Mouse (Mus musculus) v-Abl transformed pro-B cells (cell line): ENCODE data around the gene Gm21985.

Source experiments
- in situ Hi-C, 2 experiments: fragments of 400-800 bp; cut with MboI; formaldehyde crosslinking; loops; one replicate each; pipeline ENCODE4 v1.15.1; 2025; ENCODE audit not compliant: unreplicated experiment in 2 of 2

Gm21985 gene

DNA sequence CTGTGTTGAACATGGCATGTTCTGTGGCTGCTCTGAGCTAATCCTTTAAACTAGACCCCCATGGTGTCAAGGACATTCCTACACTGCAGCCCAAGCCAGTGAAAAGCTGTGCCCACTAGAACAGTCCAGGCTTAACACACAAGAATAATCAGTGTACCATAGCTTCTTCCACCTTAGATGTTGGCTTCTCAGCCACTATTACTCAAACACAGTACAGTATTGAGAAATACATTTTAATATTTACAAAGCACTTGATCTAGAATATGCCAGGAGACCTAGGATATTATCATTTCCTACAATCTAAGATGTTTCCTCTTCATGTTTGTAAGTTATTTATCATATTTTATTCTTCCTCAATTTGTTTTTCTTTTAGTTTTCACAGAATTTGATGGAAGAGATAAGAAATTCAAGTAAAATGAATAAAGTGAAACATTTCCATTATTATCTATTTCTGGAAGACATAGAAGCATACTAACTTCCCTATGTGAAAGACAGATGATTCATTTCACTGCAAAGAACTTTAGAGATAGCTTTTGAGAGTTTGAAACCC is 182.5 kb downstream of the Gm21985 start:
- in situ Hi-C loops = no loop called here

DNA sequence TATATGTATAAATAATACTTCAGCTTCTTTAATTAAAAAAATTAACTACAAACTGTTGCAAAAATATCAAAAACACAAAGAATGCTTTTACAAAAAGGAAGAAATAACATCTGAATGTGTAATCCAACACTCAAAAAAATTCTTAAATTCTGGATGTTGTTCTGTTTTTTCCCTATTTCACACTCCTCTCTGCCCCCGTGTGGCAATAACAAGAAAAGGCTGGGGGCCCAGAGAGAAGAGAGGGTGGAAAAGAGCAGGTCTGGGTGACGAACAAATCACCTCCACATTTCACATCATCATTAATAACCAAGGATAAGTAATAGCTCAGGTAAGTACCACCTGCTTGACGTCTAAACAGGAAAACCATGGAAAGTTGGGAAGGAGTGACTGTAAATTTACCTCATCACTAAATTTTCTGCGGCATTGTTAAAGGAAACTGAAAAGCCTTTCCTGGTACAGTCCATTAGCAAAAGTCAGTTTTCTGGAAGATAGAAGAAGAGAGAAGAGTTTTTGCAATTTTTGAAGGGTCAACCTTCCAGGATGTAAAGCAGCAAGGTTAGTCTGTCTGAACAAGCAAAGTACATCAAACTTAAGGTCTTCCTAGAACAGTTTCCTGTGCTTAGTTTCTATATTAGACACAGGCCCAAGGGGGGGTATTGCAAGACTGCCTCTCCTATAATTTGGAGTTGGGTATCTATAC is 183.6 kb downstream of the Gm21985 start:
- in situ Hi-C loops = loop anchor here (5.0 to 10.0 kb wide), 2 partner anchors 185 to 187 kb away; partner anchors contain the start of genes Nop10 (in 2 of the 2), Gm21985 (in 1 of the 2) and Slc12a6 (in 1 of the 2)

GRCm38 (mm10) chr2:112452513-112452912 is 186.4 kb downstream of the Gm21985 start:
- in situ Hi-C loops = loop anchor here (5.0 to 10.0 kb wide), 2 partner anchors 188 to 190 kb away; partner anchors contain the start of genes Nop10 (in 2 of the 2), Gm21985 (in 1 of the 2) and Slc12a6 (in 1 of the 2)

DNA sequence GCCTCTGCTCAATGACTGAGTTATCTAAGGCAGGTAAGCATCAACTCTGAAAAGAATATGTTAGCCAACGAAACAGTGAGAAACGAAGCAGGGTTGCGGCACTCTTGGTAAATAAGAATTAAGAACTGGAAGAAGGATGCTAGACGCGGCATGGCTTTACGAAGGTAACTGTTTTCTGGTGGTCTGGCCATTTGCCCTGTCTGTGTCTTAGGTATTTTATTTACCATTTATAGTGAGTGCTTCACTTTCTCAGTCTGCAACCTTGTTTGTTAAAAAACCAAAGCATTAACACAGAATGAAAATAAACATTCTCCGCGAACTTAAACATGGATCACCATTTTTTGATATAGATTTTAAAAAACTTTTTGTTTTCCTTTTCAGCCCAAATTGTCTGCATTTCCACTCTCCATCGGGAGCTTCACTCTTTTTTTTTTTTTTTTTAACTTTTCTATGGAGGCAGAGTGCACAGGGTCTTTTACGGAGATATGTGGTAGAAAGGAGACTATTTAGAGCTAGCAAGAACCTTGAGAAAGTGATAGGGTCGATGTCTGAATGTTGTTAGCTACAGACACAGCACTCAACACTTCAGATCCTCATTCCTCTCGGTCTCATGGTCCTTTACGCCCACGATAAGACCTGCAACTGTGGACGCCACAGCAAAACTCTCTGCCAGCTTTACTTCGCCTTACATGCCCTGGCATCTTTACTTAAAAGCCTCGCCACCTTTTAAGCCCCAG is 188.2 kb downstream of the Gm21985 start:
- in situ Hi-C loops = loop anchor here (5.0 to 10.0 kb wide), 2 partner anchors 189 to 192 kb away; partner anchors contain the start of genes Nop10 (in 2 of the 2), Gm21985 (in 1 of the 2) and Slc12a6 (in 1 of the 2)

GRCm38 (mm10) chr2:112454862-112455564 is 188.9 kb downstream of the Gm21985 start, which contains the start of gene Emc7:
Emc7 (plus strand) TSS chr2:112454997.
- in situ Hi-C loops = loop anchor here (5.0 to 10.0 kb wide), 2 partner anchors 190 to 193 kb away; partner anchors contain the start of genes Nop10 (in 2 of the 2), Gm21985 (in 1 of the 2) and Slc12a6 (in 1 of the 2)
